Mouse (Mus musculus): ENCODE data around the gene Polr2e. TPM values are rescaled to one million over a fixed set of nuclear protein-coding genes. Genes with fewer than 3 reads are reported as not detected.

Gene Polr2e
- total and polyA plus RNA-seq, 3 experiments: 105 to 194 (median 127) TPM

DNA sequence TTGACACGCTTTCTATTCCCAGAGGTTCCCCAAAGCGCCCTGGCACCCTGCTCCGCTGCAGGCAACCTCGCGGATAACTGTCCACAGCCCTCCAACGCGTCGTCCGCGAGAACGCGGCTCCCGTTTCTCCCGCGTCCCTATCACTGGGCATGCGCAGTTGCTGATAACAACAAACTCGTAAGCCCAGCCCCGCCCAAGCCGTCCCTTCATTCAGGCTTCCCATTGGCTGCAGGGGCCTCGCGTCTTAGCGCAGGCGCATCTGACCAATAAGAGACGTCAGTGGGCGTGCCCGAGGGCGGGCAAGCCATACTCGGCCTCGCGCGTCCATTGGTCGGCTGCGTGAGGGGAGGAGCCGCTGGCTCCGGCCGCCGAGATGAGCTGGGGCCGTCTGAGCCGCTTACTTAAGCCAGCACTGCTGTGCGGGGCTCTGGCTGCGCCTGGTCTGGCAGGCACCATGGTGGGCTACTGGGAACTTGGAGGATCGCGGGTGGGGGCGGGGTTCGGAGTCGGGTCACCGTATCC, 13.7 kb upstream of the Polr2e start:
- peak overlapping the region; percentile 82 for H3K27ac ChIP-seq (ENCODE audit: insufficient read depth, low read depth)
- no peaks in the 10 kb centered on the region for H3K9me3 ChIP-seq (replicated peaks; ENCODE audit: low read length)
- in situ Hi-C loops (cut with MboI; ENCODE audit: low pct_ligation_motif_present, low pct_unique_long_range_greater_than_20kb, low sequenced_read_pairs) (no loop called here), dilution Hi-C loops (cut with MboI; ENCODE audit: extremely low pct_ligation_motif_present, extremely low pct_unique_long_range_greater_than_20kb, low sequenced_read_pairs) (no loop called here)
- H3K9ac ChIP-seq (ENCODE audit: insufficient read depth, low read depth): peak overlapping the region; percentile 98
- peak; percentile 99 for DNase-seq (ENCODE audit: extremely low read depth)
- H3K27me3 ChIP-seq (replicated peaks): no peaks in the 10 kb centered on the region
- peaks cover 15% of the 10 kb centered on the region for H3K79me2 ChIP-seq (replicated peaks; ENCODE audit: control insufficient read depth, extremely low read depth, insufficient read depth, poor library complexity, severe bottlenecking)
- H3K4me1 ChIP-seq (ENCODE audit: control insufficient read depth in 1 of 2, insufficient read depth in 2 of 2): peaks cover 16 to 62% of the 10 kb centered on the region in 2 experiments
- peak overlapping the region; percentile 61 to 97 (median 95) for H3K4me3 ChIP-seq (replicated peaks in 1 of 3; ENCODE audit: low read depth in 2 of 3, low read length in 2 of 3, poor library complexity in 1 of 3)
- peak overlapping the region; percentile 29 for H3K4me2 ChIP-seq (ENCODE audit: insufficient read depth, low read depth, poor library complexity, severe bottlenecking)
- H3K36me3 ChIP-seq (replicated peaks in 1 of 2; ENCODE audit: control insufficient read depth in 1 of 2, insufficient read depth in 1 of 2, low read length in 1 of 2): peaks cover 29 to 36% of the 10 kb centered on the region in 2 experiments
- TF ChIP-seq POLR2A (IDR thresholded peaks at IDR 0.05; ENCODE audit: low read depth, low read length) (peak; percentile 98), RCOR1 (conservative IDR thresholded peaks at IDR 0.05; ENCODE audit: low read depth, low read length) (no peak), NRF1 (IDR thresholded peaks at IDR 0.05; ENCODE audit: low read depth, low read length) (peak; percentile 96), KAT2A (IDR thresholded peaks at IDR 0.05; ENCODE audit: insufficient replicate concordance, low read length) (0 out of 2 replicates have a peak, but pooled peaks have one; percentile 20), SIN3A (IDR thresholded peaks at IDR 0.05; ENCODE audit: low read length) (peak; percentile 64), JUN (IDR thresholded peaks at IDR 0.05; ENCODE audit: insufficient read depth, low read depth, low read length) (no peak), IRF4 (IDR thresholded peaks at IDR 0.05; ENCODE audit: low read depth, low read length) (no peak), MEF2A (IDR thresholded peaks at IDR 0.05; ENCODE audit: borderline replicate concordance, low read depth, low read length) (peak; percentile 52; the same call in 1 of the 2 replicates), CHD2 (IDR thresholded peaks at IDR 0.05; ENCODE audit: low read length) (peak; percentile 79), HCFC1 (IDR thresholded peaks at IDR 0.05; ENCODE audit: low read depth, low read length) (peak; percentile 65), MAX (IDR thresholded peaks at IDR 0.05; ENCODE audit: low read length) (peak; percentile 99), MAZ (IDR thresholded peaks at IDR 0.05; ENCODE audit: low read depth, low read length) (0 out of 2 replicates have a peak, but pooled peaks have one; percentile 32), MXI1 (IDR thresholded peaks at IDR 0.05; ENCODE audit: low read depth, low read length) (peak; percentile 64), E2F4 (IDR thresholded peaks at IDR 0.05; ENCODE audit: insufficient replicate concordance, low read depth, low read length) (0 out of 2 replicates have a peak, but pooled peaks have one; percentile 60), POLR2AphosphoS2 (IDR thresholded peaks at IDR 0.05; ENCODE audit: low read depth, low read length) (peak; percentile 56; the same call in 1 of the 2 replicates), NELFE (IDR thresholded peaks at IDR 0.05; ENCODE audit: low read depth, low read length) (peak; percentile 96), ZMIZ1 (IDR thresholded peaks at IDR 0.05; ENCODE audit: low read depth, low read length) (peak; percentile 92), TBP (conservative IDR thresholded peaks at IDR 0.05; ENCODE audit: low read depth, low read length) (peak; percentile 79), ETS1 (conservative IDR thresholded peaks at IDR 0.05; ENCODE audit: low read depth, low read length) (peak; percentile 27; the same call in 1 of the 2 replicates), MYC (IDR thresholded peaks at IDR 0.05; ENCODE audit: low read depth, low read length) (0 out of 2 replicates have a peak, but pooled peaks have one; percentile 42), ZC3H11A (IDR thresholded peaks at IDR 0.05; ENCODE audit: low read depth, low read length) (no peak), TCF12 (IDR thresholded peaks at IDR 0.05; ENCODE audit: low read depth, low read length) (peak; percentile 88), USF2 (conservative IDR thresholded peaks at IDR 0.05; ENCODE audit: low read depth, low read length) (no peak), BHLHE40 (IDR thresholded peaks at IDR 0.05; ENCODE audit: low read depth, low read length) (no peak), GABPA (IDR thresholded peaks at IDR 0.05; ENCODE audit: insufficient replicate concordance, low read depth, low read length) (no peak), ELF1 (IDR thresholded peaks at IDR 0.05; ENCODE audit: low read depth, low read length) (peak; percentile 32; the same call in 1 of the 2 replicates)
